Mouse (Mus musculus): ENCODE measurements at regions not wholly inside any gene's neighbourhood (a gene's known extent, or its start where the extent isn't known, plus 50 kb on each side); places are given as distances from the start of the nearest gene placed in this dataset.

DNA sequence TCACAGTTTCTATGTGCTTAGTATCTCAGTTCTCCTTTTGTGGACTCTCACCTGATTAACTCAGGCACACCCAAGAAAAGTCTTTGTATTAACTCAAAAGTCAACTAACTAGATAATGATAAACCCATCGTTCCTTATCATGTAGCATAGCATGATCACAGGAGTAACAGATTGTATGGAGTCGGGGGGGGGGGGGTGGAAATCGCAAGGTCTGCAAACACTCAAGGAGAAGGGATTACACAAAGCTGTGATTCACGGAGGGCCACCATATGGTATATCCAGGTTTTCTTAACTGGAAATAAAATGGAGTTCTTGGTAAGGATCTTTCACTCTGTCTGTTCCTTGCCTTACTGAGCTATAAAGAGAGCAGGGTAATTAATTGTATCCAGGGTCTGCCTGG lies 190.1 kb upstream of the Arid1b start:
- CTCF ChIA-PET: interaction anchor here (0.6 kb wide), 1 partner anchor 11 kb away, joined by 4 read pairs; no protein-coding TSS in a partner anchor

DNA sequence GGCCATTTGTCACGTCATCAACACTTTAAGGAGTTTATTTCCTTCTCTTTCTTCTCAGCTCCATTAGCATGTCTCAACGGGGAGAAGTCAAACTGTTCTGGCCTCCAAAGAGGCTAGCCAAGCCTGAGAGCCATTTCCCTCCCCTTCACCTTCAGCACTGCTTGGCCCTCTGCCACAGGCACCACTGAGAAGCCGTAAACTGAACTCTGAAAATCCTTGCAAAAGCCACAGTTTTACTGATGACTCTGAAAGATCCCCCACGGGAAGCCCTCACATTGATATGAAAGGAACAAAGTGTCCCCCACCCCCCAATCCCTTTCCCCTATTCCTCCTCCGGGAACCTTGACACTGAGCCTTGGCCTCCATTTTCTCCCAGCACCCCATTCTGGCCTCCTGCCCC lies 188.1 kb upstream of the Arid1b start:
- CTCF ChIA-PET: no interaction called here

- CTCF ChIA-PET: no interaction called here
Measured at GRCm38 (mm10) chr17:4808926-4809325, 185.2 kb upstream of the Arid1b start.

DNA sequence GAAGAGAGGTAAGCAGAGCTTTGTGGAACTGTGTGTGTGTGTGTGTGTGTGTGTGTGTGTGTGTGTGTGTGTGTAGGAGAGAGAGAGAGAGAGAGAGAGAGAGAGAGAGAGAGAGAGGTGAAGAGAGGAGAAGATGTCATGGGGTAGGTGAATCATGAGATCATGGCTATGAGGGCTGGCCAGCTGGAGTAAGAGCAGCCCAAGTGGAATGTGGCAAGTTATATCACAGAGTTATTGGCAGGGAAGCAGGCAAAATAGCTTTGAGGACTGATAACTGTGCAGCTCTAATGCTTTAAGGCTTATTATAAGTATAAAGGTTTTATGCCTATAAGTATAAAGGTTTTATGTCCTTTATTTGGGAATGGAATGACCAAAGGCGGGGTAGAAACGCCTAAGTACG lies 180.9 kb upstream of the Arid1b start:
- CTCF ChIA-PET: interaction anchor here (0.7 kb wide), 1 partner anchor 914 kb away, joined by 4 read pairs; no protein-coding TSS in a partner anchor

DNA sequence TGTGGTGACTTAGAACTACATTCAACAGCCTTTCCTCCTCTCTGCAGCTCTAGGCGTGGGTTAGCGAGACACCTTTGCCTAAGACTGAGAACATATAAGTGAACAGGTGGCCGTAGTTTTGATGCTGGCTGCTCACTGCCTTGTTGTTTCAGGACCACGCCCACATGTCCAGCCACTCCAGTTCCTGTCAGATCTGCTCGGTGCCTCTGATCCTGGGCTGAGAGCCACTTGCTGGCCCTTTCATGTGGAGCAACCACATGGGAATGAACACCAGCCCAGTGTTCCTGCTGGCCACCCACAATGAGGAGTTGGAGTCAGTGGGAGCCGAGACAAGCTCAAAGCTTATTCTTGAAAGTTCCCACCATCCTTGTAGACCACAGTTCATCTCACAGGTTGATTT lies 180.5 kb upstream of the Arid1b start:
- CTCF ChIA-PET: interaction anchor here (0.6 kb wide), 1 partner anchor 94 kb away, joined by 3 read pairs; no protein-coding TSS in a partner anchor

GRCm38 (mm10) chr17:4825221-4825895 lies 168.8 kb upstream of the Arid1b start:
- CTCF ChIA-PET: no interaction called here

GRCm38 (mm10) chr17:4834065-4834464 lies 160.1 kb upstream of the Arid1b start:
- CTCF ChIA-PET: no interaction called here

DNA sequence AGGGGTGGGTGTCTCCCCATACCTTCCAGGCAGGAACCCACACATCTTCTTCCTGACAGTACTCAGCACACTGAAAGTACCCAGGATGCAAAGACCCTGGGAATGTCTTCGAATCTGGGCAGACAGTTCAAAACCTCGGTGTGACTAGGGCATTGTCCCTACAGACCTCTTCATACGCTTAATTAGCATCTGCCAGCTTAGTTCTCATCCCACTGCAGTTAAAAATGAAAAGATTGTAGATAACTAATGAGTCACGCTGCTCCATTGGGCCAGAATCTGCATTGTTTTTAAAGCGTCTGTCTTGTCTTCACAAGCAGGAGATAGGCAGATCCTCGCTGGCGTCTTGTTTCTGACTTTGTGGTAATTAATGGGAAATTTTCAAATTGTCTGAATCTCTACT lies 159.6 kb upstream of the Arid1b start:
- CTCF ChIA-PET: no interaction called here

- CTCF ChIA-PET: no interaction called here
Measured at GRCm38 (mm10) chr17:4835065-4835705, 158.9 kb upstream of the Arid1b start.

DNA sequence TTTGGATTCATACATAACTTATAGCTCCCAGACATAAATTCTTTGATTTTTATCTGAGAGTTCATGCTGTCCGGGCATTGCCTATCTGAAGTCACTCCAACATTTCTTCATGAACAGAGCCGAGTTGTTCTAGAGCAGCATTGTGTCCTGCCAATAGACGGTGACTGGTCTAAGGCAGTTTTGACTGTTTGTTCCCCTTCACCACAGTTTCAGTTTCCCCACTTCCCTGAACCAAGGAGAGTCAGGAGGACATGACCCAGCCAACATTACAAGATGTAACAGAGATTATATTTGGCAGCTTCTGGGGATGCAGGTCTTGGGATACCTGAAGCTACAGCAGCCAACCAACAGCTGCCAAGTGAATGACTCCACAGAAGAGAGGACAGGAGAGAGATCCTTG lies 154.0 kb upstream of the Arid1b start:
- CTCF ChIA-PET: no interaction called here

GRCm38 (mm10) chr17:4858304-4858703 lies 135.8 kb upstream of the Arid1b start:
- CTCF ChIA-PET: no interaction called here

- CTCF ChIA-PET: no interaction called here
Measured at GRCm38 (mm10) chr17:4864901-4865300, 129.2 kb upstream of the Arid1b start.

DNA sequence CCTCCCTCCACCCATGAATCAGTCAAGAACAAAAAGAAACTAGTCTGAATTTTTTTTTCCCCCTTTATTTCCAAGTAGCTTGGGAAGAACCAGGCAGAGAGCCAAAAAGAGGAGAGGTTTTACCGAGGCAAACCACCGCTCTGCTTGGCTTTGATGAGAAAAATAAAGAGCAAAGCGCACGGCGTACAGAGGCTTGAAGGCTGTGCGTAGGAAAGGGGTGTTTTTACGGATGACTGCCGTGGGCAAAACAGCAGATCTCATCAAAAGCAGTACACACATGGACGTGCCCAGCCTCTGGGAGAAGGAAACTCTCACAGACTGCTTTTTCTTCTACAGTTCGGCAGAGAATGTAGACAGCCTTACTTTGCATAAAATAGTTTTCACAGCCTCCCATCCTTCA lies 128.5 kb upstream of the Arid1b start:
- CTCF ChIA-PET: no interaction called here

DNA sequence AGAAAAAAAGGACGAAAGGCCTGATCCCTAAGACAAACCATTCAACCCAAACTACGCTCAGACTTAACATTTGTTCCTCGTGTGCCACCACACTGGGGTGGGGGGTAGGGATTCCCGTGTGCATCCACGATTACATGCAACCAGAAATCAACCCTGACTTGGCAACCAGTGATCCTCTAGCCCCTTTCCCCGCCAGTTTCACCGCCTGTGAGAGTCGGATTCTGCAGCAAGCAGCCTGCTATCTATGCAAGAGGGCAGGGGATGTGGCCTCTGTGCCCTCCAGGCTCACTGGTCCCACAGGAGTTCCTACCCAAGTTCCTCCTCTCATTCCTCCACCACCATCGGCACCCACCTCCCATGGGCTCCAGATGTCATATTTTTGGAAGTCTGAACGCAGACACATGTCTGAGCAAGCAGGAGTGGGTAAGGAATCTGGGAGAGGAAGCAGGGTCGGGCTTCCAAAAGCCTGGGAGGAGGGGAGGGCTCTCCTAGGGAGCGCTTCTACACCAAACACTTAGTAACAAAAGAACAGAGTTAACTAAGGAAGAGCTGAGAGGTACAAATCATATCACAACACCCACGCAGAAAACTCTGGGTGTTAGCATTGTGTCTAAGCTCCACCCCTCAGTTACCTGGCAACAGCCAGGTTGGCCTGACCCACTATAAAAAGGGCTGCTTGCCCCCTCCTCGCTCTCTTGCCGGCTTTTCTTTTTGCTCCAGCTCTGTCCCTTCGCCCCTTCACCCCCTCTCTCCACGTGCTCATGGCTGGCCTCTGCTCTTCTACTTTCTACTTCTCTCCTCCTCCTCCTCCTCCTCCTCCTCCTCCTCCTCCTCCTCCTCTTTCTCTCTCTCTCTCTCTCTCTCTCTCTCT lies 127.9 kb upstream of the Arid1b start:
- CTCF ChIA-PET: interaction anchor here (0.6 kb wide), 1 partner anchor 244 kb away, joined by 4 read pairs; no protein-coding TSS in a partner anchor

- CTCF ChIA-PET: interaction anchor here (0.6 kb wide), 1 partner anchor 243 kb away, joined by 4 read pairs; no protein-coding TSS in a partner anchor
Measured at GRCm38 (mm10) chr17:4867083-4867482, 127.0 kb upstream of the Arid1b start.

DNA sequence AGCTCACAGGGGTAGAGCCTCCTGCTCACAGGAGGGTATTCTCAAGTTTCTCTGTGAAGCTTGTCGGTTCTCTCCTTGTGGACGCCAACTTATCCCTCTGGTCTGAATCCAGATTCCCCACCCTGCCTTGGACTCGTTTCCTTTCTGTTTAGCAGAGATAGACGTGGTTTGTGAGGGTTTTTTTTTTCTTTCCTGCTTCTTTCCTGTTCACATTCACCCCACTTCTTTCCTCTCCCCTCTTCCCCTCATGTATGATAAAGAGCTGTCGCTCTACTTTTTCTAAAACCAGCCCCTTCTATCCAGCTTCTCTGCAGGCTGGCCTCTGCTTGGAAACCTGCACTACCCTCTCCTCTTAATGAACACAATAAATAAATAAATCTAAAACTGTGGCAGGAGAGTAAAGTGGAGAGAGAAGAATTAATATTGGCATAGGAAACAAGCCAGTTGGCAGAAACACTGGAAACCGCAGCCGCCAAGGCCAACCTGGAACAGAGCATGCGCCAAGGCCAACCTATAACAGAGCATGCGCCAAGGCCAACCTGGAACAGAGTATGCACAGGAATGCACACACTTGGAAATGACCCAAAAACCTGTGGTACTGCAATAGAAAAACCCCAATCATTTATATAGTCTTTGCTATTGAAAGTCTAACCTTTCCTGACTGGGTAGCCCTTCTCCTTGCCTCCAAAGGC lies 126.2 kb upstream of the Arid1b start:
- CTCF ChIA-PET: interaction anchor here (0.7 kb wide), 1 partner anchor 19 kb away, joined by 3 read pairs; no protein-coding TSS in a partner anchor

GRCm38 (mm10) chr17:4868446-4868825 lies 125.7 kb upstream of the Arid1b start:
- CTCF ChIA-PET: interaction anchor here (0.7 kb wide), 1 partner anchor 18 kb away, joined by 3 read pairs; no protein-coding TSS in a partner anchor

GRCm38 (mm10) chr17:4868861-4869260 lies 125.3 kb upstream of the Arid1b start:
- CTCF ChIA-PET: no interaction called here

GRCm38 (mm10) chr17:4871267-4871666 lies 122.9 kb upstream of the Arid1b start:
- CTCF ChIA-PET: no interaction called here

DNA sequence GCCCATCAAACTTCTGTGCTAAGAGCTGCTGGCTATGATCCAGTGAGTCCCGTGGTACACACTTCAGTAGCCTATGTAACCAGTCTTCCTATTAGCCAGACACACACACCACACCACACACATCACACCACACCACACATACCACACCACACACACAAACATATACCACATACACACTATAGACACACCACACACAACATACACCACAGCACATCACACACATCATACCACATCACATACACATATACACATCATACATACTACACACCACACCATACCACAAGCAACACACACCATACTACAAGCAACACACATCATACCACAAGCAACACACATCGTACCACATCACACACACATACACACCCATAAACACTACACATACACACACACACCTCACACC lies 119.7 kb upstream of the Arid1b start:
- CTCF ChIA-PET: no interaction called here

GRCm38 (mm10) chr17:4875086-4876046 lies 118.8 kb upstream of the Arid1b start:
- CTCF ChIA-PET: no interaction called here

Measured in spleen, embryonic (tissue).